15 mouse cellular contexts compared by ENCODE assay signal in the genomic region with DNA sequence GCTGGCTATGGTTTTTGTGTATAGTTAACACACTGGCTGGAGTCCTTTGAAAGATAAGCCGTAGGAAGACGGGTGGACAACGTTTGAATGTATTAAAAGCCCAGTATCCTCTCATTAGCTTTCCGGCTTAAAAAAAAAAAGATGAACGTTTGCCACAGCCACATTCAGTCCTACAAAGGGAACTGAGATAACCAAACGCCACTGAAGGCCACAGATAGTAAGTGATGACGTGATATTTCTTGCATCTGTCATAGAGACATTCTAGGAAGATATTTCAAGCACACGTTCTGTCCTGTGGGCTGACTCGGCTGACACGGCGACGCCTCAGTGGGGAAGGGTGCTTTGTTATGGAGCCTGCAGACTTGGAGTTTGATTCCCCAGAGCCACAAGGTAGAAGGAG. TPM values are rescaled to one million over a fixed set of nuclear protein-coding genes. Genes with fewer than 3 reads are reported as not detected.
DNase-seq lines count a peak whose midpoint lies in the region; ATAC-seq and TF ChIP-seq lines count a peak whose summit lies in the region.
"Had no signal": no experiment of that assay in that cellular context is flagged by ENCODE, and none has a peak within 500 bp of the region (broad histone marks: within the 10 kb centered on the region; RNA-seq: fewer than 3 reads in every experiment).

No protein-coding gene starts in this region.

- H3K36me3 ChIP-seq in heart, embryonic 11.5 days (ENCODE audit: control insufficient read depth, insufficient read depth, low read length) = no peaks in the 10 kb centered on the region
- no peaks in the 10 kb centered on the region for H3K36me3 ChIP-seq in megakaryocyte, embryonic 14.5 days (replicated peaks; ENCODE audit: low read length)
- H3K36me3 ChIP-seq in liver, embryonic 11.5 days (ENCODE audit: control insufficient read depth, insufficient read depth, low read length) = no peaks in the 10 kb centered on the region
- no peaks in the 10 kb centered on the region for H3K36me3 ChIP-seq in stomach, postnatal 0 days (ENCODE audit: control insufficient read depth, insufficient read depth, low read length)
- H3K36me3 ChIP-seq: embryonic facial prominence, embryonic 12.5 days; midbrain, embryonic 12.5 days; neural tube, embryonic 12.5 days had no signal

- no peaks in the 10 kb centered on the region for H3K9me3 ChIP-seq in heart, embryonic 11.5 days (replicated peaks; ENCODE audit: control insufficient read depth, low read length)
- no peaks in the 10 kb centered on the region for H3K9me3 ChIP-seq in megakaryocyte, embryonic 14.5 days
- no peaks in the 10 kb centered on the region for H3K9me3 ChIP-seq in liver, embryonic 11.5 days (ENCODE audit: control insufficient read depth, low read length)
- H3K9me3 ChIP-seq in stomach, postnatal 0 days (ENCODE audit: control insufficient read depth, low read length) = no peaks in the 10 kb centered on the region
- H3K9me3 ChIP-seq: embryonic facial prominence, embryonic 12.5 days; midbrain, embryonic 12.5 days; neural tube, embryonic 12.5 days had no signal

- 11% methylated on average over 12 of the region's 12 CpGs for WGBS in heart, embryonic 11.5 days (ENCODE audit: insufficient replicate concordance)
- 16% methylated on average over 12 of the region's 12 CpGs for WGBS in liver, embryonic 11.5 days
- WGBS in stomach, postnatal 0 days = 32% methylated on average over 12 of the region's 12 CpGs

- peak overlapping the region; percentile 29 for H3K4me2 ChIP-seq in heart, embryonic 11.5 days
- peak overlapping the region; percentile 48 for H3K4me2 ChIP-seq in liver, embryonic 11.5 days
- no peak overlapping the region for H3K4me2 ChIP-seq in stomach, postnatal 0 days (replicated peaks; ENCODE audit: low read depth)
- H3K4me2 ChIP-seq: embryonic facial prominence, embryonic 12.5 days; midbrain, embryonic 12.5 days; neural tube, embryonic 12.5 days had no signal

- no peaks in the 10 kb centered on the region for H3K27me3 ChIP-seq in heart, embryonic 11.5 days (ENCODE audit: control insufficient read depth, insufficient read depth, low read length)
- H3K27me3 ChIP-seq in megakaryocyte, embryonic 14.5 days (replicated peaks) = no peaks in the 10 kb centered on the region
- no peaks in the 10 kb centered on the region for H3K27me3 ChIP-seq in liver, embryonic 11.5 days (replicated peaks; ENCODE audit: control insufficient read depth, insufficient read depth, low read length)
- H3K27me3 ChIP-seq in stomach, postnatal 0 days (ENCODE audit: control insufficient read depth, insufficient read depth, low read length) = no peaks in the 10 kb centered on the region
- H3K27me3 ChIP-seq: embryonic facial prominence, embryonic 12.5 days; neural tube, embryonic 12.5 days had no signal

- H3K9ac ChIP-seq in heart, embryonic 11.5 days (ENCODE audit: low read depth, low read length) = peak overlapping the region; percentile 43; the same call in 1 of the 2 replicates
- peak overlapping the region; percentile 59 for H3K9ac ChIP-seq in liver, embryonic 11.5 days (ENCODE audit: low read depth, low read length)
- H3K9ac ChIP-seq in stomach, postnatal 0 days (ENCODE audit: low read length) = no peak overlapping the region
- H3K9ac ChIP-seq: embryonic facial prominence, embryonic 12.5 days; midbrain, embryonic 12.5 days; neural tube, embryonic 12.5 days had no signal

- no peak overlapping the region for H3K4me3 ChIP-seq in heart, embryonic 11.5 days (ENCODE audit: low read depth, low read length)
- peak overlapping the region; percentile 77 for H3K4me3 ChIP-seq in megakaryocyte, embryonic 14.5 days (replicated peaks)
- no peak overlapping the region for H3K4me3 ChIP-seq in liver, embryonic 11.5 days (ENCODE audit: low read depth, low read length)
- no peak overlapping the region for H3K4me3 ChIP-seq in stomach, postnatal 0 days (ENCODE audit: low read depth, low read length)
- H3K4me3 ChIP-seq: embryonic facial prominence, embryonic 12.5 days; midbrain, embryonic 12.5 days; neural tube, embryonic 12.5 days had no signal

- no peak for TF ChIP-seq EP300 in stomach, postnatal 0 days (optimal IDR thresholded peaks at IDR 0.05)

- ATAC-seq in heart, embryonic 11.5 days (replicated peaks; ENCODE audit: insufficient number of reproducible peaks, low FRiP score, low TSS enrichment) = no peak
- no peak for ATAC-seq in megakaryocyte, adult 5-6 weeks (ENCODE audit: poor library complexity, severe bottlenecking)
- peak; percentile 60 for ATAC-seq in liver, embryonic 11.5 days (replicated peaks; ENCODE audit: low FRiP score)
- no peak for ATAC-seq in stomach, postnatal 0 days (ENCODE audit: low FRiP score, low TSS enrichment)
- no peak for ATAC-seq in cerebellum, adult (ENCODE audit: insufficient number of reproducible peaks, low FRiP score, low TSS enrichment)
- ATAC-seq: inflammation-experienced regulatory T-cells, adult 6 months had no signal

- DNase-seq in heart, postnatal 4 days = no peak
- DNase-seq in liver, embryonic 11.5 days (ENCODE audit: low spot score) = peak; percentile 51
- no peak for DNase-seq in stomach, postnatal 0 days (ENCODE audit: low spot score)
- DNase-seq in frontal cortex, postnatal 10 days (ENCODE audit: low spot score in 2 of 2) = no peak
- DNase-seq: cerebellum, adult 18-20 months; kidney, postnatal 36 days; thymus, adult 2 months had no signal

- no peak for TF ChIP-seq CTCF in stomach, postnatal 0 days (IDR thresholded peaks at IDR 0.05; ENCODE audit: low read depth)

- H3K27ac ChIP-seq in heart, embryonic 11.5 days (ENCODE audit: low read depth, low read length) = peak overlapping the region; percentile 99
- H3K27ac ChIP-seq in liver, embryonic 11.5 days (ENCODE audit: low read depth, low read length) = peak overlapping the region; percentile 99
- peak overlapping the region; percentile 100; the same call in 1 of the 2 replicates for H3K27ac ChIP-seq in stomach, postnatal 0 days (replicated peaks)
- H3K27ac ChIP-seq: embryonic facial prominence, embryonic 12.5 days; midbrain, embryonic 12.5 days; neural tube, embryonic 12.5 days had no signal

- H3K4me1 ChIP-seq in heart, embryonic 11.5 days (ENCODE audit: control insufficient read depth, insufficient read depth, low read length) = peaks cover 51% of the 10 kb centered on the region
- peaks cover 84% of the 10 kb centered on the region for H3K4me1 ChIP-seq in megakaryocyte, embryonic 14.5 days
- H3K4me1 ChIP-seq in liver, embryonic 11.5 days (replicated peaks; ENCODE audit: control insufficient read depth, insufficient read depth, low read length) = peaks cover 62% of the 10 kb centered on the region
- H3K4me1 ChIP-seq in stomach, postnatal 0 days (replicated peaks; ENCODE audit: control insufficient read depth, insufficient read depth) = peaks cover 15% of the 10 kb centered on the region

RNA-seq across cellular contexts. Expression of gene Irf2bp2, which starts 4.4 kb away (rescaled TPM):
- 5.9 and 6.5 TPM in 2 replicates for polyA plus RNA-seq in heart, embryonic 11.5 days (2014; fragmentation: Nextera tagmentation; extraction: Ambion mirVana)
- 10 to 100 TPM; 98.2 to 100.0 TPM for total RNA-seq in heart, postnatal 4 days (2021)
- polyA plus RNA-seq in megakaryocyte, embryonic 14.5 days (2012; ENCODE audit: insufficient read depth, low replicate concordance) = 51.5 and 58.6 TPM in 2 replicates
- 95.9 and 105 TPM in 2 replicates for total RNA-seq in megakaryocyte, adult 5-6 weeks (2015)
- 93.8 and 99.8 TPM in 2 replicates for total RNA-seq in megakaryocyte, adult 5-6 weeks (2017)
- polyA plus RNA-seq in liver, embryonic 11.5 days (2014; fragmentation: Nextera tagmentation; extraction: Ambion mirVana) = 5.9 and 7.3 TPM in 2 replicates
- 10.1 and 10.2 TPM in 2 replicates for polyA plus RNA-seq in stomach, postnatal 0 days (2015; fragmentation: Nextera tagmentation; extraction: Ambion mirVana)
